ENCODE assay signal across 9 mouse cellular contexts in the genomic region with DNA sequence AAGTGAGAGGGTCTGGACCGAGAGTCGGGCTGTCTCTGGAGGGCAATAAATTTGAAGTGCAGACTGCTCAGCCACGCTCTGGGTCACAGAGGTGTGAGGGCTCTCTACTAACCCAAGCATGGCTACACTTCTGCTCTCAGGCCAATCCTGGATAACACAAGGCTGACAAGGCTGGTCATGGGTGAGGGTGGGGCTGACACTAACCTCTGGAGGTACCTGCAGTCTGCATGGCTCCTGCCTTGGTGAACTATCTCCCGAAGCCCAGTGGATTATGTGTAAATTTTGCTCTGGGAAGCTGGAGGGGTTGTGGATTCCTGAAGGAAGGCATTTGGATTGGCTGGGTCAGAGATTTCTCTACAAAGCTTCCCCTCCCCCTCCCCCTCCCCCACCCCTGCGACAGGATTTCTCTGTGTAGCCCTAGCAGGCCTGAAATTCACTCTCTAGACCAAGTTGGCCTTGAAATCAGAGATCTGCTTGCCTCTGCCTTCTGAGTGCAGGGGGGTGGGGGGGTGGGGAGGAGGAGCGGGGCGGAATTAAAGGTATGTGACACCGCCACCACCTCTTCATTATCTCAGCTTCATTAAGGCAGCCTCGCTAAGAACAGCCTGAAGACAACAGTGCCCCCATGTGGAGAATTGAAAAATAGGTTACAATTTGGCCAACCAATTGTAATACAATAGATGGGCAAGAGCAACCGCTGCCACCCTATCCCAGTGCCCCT. TPM values are rescaled to one million over a fixed set of nuclear protein-coding genes. Genes with fewer than 3 reads are reported as not detected.
A peak's percentile ranks its signal among the peaks of the same experiment; 100 is the strongest.
DNase-seq lines count a peak whose midpoint lies in the region; ATAC-seq and TF ChIP-seq lines count a peak whose summit lies in the region.
"Had no signal": no experiment of that assay in that cellular context is flagged by ENCODE, and none has a peak within 500 bp of the region (broad histone marks: within the 10 kb centered on the region; RNA-seq: fewer than 3 reads in every experiment).

No protein-coding gene starts in this region.

- DNase-seq in urinary bladder, postnatal 25 days (ENCODE audit: low spot score) = peak; percentile 45
- no peak for DNase-seq in urinary bladder, adult 18-20 months (ENCODE audit: low spot score in 2 of 2)
- peak; percentile 77 to 81 for DNase-seq in cerebellum, postnatal 14 days
- peak; percentile 63 for DNase-seq in liver, adult 2 months (ENCODE audit: extremely low read depth, low read depth, low spot score)
- peak; percentile 54 to 63 for DNase-seq in natural killer cell, adult 2 months (ENCODE audit: low spot score in 2 of 2)
- DNase-seq in yolk sac, embryonic 10.5 days (ENCODE audit: low spot score) = peak; percentile 68

- 23% methylated on average over 10 of the region's 10 CpGs for WGBS in heart, embryonic 12.5 days
- WGBS in kidney, embryonic 16.5 days = 10% methylated on average over 10 of the region's 10 CpGs
- 34% methylated on average over 10 of the region's 10 CpGs for WGBS in liver, adult 2 months

- no peak overlapping the region for H3K9ac ChIP-seq in heart, embryonic 12.5 days
- no peak overlapping the region for H3K9ac ChIP-seq in kidney, embryonic 16.5 days (replicated peaks; ENCODE audit: low read length)
- H3K9ac ChIP-seq in liver, adult 2 months (ENCODE audit: low read depth, low read length) = peak overlapping the region; percentile 27
- H3K9ac ChIP-seq: embryonic facial prominence, embryonic 12.5 days had no signal

- peak overlapping the region; percentile 24; the same call in 1 of the 2 replicates for H3K4me3 ChIP-seq in heart, embryonic 12.5 days
- H3K4me3 ChIP-seq in kidney, embryonic 16.5 days (ENCODE audit: low read length) = no peak overlapping the region; the same call in 1 of the 2 replicates
- no peak overlapping the region for H3K4me3 ChIP-seq in liver, adult 2 months (ENCODE audit: insufficient read depth, low read depth, low read length)
- H3K4me3 ChIP-seq: embryonic facial prominence, embryonic 12.5 days had no signal

- H3K36me3 ChIP-seq in heart, embryonic 12.5 days = no peaks in the 10 kb centered on the region
- no peaks in the 10 kb centered on the region for H3K36me3 ChIP-seq in kidney, embryonic 16.5 days (ENCODE audit: insufficient read depth, low read length)
- no peaks in the 10 kb centered on the region for H3K36me3 ChIP-seq in liver, adult 2 months (ENCODE audit: control insufficient read depth, insufficient read depth, low read length)
- H3K36me3 ChIP-seq: embryonic facial prominence, embryonic 12.5 days had no signal

- H3K27me3 ChIP-seq in heart, embryonic 12.5 days (replicated peaks) = no peaks in the 10 kb centered on the region; the same call in 1 of the 2 replicates
- no peaks in the 10 kb centered on the region for H3K27me3 ChIP-seq in kidney, embryonic 16.5 days (ENCODE audit: insufficient read depth, low read length)
- H3K27me3 ChIP-seq in liver, adult 2 months (ENCODE audit: control insufficient read depth, insufficient read depth, low read length) = no peaks in the 10 kb centered on the region
- H3K27me3 ChIP-seq: embryonic facial prominence, embryonic 12.5 days had no signal

- no peak overlapping the region for H3K27ac ChIP-seq in heart, embryonic 12.5 days (ENCODE audit: poor library complexity, severe bottlenecking)
- H3K27ac ChIP-seq in kidney, embryonic 16.5 days (ENCODE audit: low read length) = no peak overlapping the region
- no peak overlapping the region for H3K27ac ChIP-seq in liver, adult 2 months (replicated peaks; ENCODE audit: insufficient read depth, low read depth, low read length)
- H3K27ac ChIP-seq: embryonic facial prominence, embryonic 12.5 days had no signal

- H3K4me1 ChIP-seq in heart, embryonic 12.5 days (replicated peaks) = peaks cover 19% of the 10 kb centered on the region
- H3K4me1 ChIP-seq in kidney, embryonic 16.5 days (ENCODE audit: insufficient read depth, low read length) = peaks cover 14% of the 10 kb centered on the region; the same call in 1 of the 2 replicates
- H3K4me1 ChIP-seq in liver, adult 2 months (ENCODE audit: control insufficient read depth, insufficient read depth, low read length) = peaks cover 7% of the 10 kb centered on the region; the same call in 1 of the 2 replicates

- H3K9me3 ChIP-seq in heart, embryonic 12.5 days (replicated peaks) = no peaks in the 10 kb centered on the region
- H3K9me3 ChIP-seq in kidney, embryonic 16.5 days (ENCODE audit: low read length) = no peaks in the 10 kb centered on the region
- H3K9me3 ChIP-seq: embryonic facial prominence, embryonic 12.5 days had no signal

- no peak for ATAC-seq in heart, embryonic 12.5 days (ENCODE audit: insufficient number of reproducible peaks, low FRiP score)
- peak; percentile 77 for ATAC-seq in kidney, embryonic 16.5 days (ENCODE audit: low FRiP score, low TSS enrichment)

- no peak for TF ChIP-seq POLR2A in liver, adult 2 months (IDR thresholded peaks at IDR 0.05; ENCODE audit: extremely low read depth, insufficient read depth, low read length)

- peak; percentile 31 for TF ChIP-seq CTCF in liver, adult 2 months (IDR thresholded peaks at IDR 0.05; ENCODE audit: low read depth, low read length)

- H3K4me2 ChIP-seq in heart, embryonic 12.5 days = peak overlapping the region; percentile 52
- H3K4me2 ChIP-seq in kidney, embryonic 16.5 days (replicated peaks; ENCODE audit: low read depth, low read length) = peak overlapping the region; percentile 44
- H3K4me2 ChIP-seq: embryonic facial prominence, embryonic 12.5 days had no signal

- no peaks in the 10 kb centered on the region for H3K79me2 ChIP-seq in liver, adult 2 months (ENCODE audit: control insufficient read depth, insufficient read depth, low read length)

RNA-seq across cellular contexts. Expression of a gene that starts 32.5 kb away (rescaled TPM):
- polyA plus RNA-seq in heart, embryonic 12.5 days (2016; fragmentation: Nextera tagmentation; extraction: Ambion mirVana) = 132 and 136 TPM in 2 replicates
- polyA plus RNA-seq in kidney, embryonic 16.5 days (2015; fragmentation: Nextera tagmentation; extraction: Ambion mirVana) = 172 and 202 TPM in 2 replicates
- 155 TPM in 2 replicates for total RNA-seq in liver, adult 2 months (2014; rRNA removed)
- 424 and 500 TPM in 2 replicates for polyA plus RNA-seq in liver, adult 2 months (2012; rRNA removed)

RNA-seq across cellular contexts. Expression of a gene that starts 46.7 kb away (rescaled TPM):
- 0.18 TPM in 2 replicates for polyA plus RNA-seq in heart, embryonic 12.5 days (2016; fragmentation: Nextera tagmentation; extraction: Ambion mirVana)
- 22.9 and 26.8 TPM in 2 replicates for polyA plus RNA-seq in kidney, embryonic 16.5 days (2015; fragmentation: Nextera tagmentation; extraction: Ambion mirVana)
- total RNA-seq in liver, adult 2 months (2014; rRNA removed) = 0.28 and 0.54 TPM in 2 replicates
- 0.46 and 0.54 TPM in 2 replicates for polyA plus RNA-seq in liver, adult 2 months (2012; rRNA removed)

RNA-seq across cellular contexts. Expression of a gene that starts 55.7 kb away (rescaled TPM):
- polyA plus RNA-seq in heart, embryonic 12.5 days (2016; fragmentation: Nextera tagmentation; extraction: Ambion mirVana) = 89.1 and 90.7 TPM in 2 replicates
- 153 and 161 TPM in 2 replicates for polyA plus RNA-seq in kidney, embryonic 16.5 days (2015; fragmentation: Nextera tagmentation; extraction: Ambion mirVana)
- total RNA-seq in liver, adult 2 months (2014; rRNA removed) = 21.6 and 24.8 TPM in 2 replicates
- 25.5 and 34.6 TPM in 2 replicates for polyA plus RNA-seq in liver, adult 2 months (2012; rRNA removed)

Comparison
In these comparisons a context has a peak if more than half of its experiments do, and no peak if none do; other contexts are left out.
1. DNase-seq: peak in urinary bladder, postnatal 25 days (single experiment), cerebellum, postnatal 14 days (2 of 2), liver, adult 2 months (single experiment), natural killer cell, adult 2 months (2 of 2) and yolk sac, embryonic 10.5 days (single experiment); none in urinary bladder, adult 18-20 months (0 of 2).
2. RNA of a gene that starts 46.7 kb away (polyA plus RNA-seq): 22.9 to 26.8 TPM in kidney, embryonic 16.5 days; 0.46 to 0.54 TPM in liver, adult 2 months and 0.18 TPM in heart, embryonic 12.5 days; every median in the first group is over 10 times any median in the second.